Mouse (Mus musculus): ENCODE data around the gene Csf1. TPM values are rescaled to one million over a fixed set of nuclear protein-coding genes. Genes with fewer than 3 reads are reported as not detected.

Csf1 gene
- total RNA-seq (2023), result 7.1 to 13.1 TPM (median 8.4 TPM) in 4 replicates

GRCm38 (mm10) chr3:107759929-107760581, at the start of gene Csf1:
TSS of gene Csf1 (minus strand) at chr3:107760469.

GRCm38 (mm10) chr3:107695948-107696881, 64.1 kb downstream of the Csf1 start, which contains the start of gene Ahcyl1:
TSS of gene Ahcyl1 (minus strand) at chr3:107696560.

Other genes starting within 250 kb of the Csf1 start
- gene Slc6a17, start 242.5 kb downstream of the Csf1 start, total RNA-seq (2023), result 3.0 TPM in 1 of 4 replicates, not detected in the others
- gene Ubl4b, start 205.4 kb downstream of the Csf1 start, total RNA-seq (2023), result not detected in 4 replicates
- not detected in 4 replicates for gene Alx3, start 165.4 kb downstream of the Csf1 start, total RNA-seq (2023)
- gene Gm10961, start 129.1 kb downstream of the Csf1 start, total RNA-seq (2023), result not detected in 4 replicates
- 46.2 to 52.3 TPM (median 49.8 TPM) in 4 replicates for gene Strip1, start 128.8 kb downstream of the Csf1 start, total RNA-seq (2023)
- 69.3 to 75.3 TPM (median 74.1 TPM) in 4 replicates for gene Ahcyl1, start 63.9 kb downstream of the Csf1 start, total RNA-seq (2023)
- gene Eps8l3, start 116.8 kb upstream of the Csf1 start, total RNA-seq (2023), result not detected in 4 replicates
- gene Gstm5, start 135.4 kb upstream of the Csf1 start, total RNA-seq (2023), result not detected in 4 replicates
- gene Gstm7, start 171.3 kb upstream of the Csf1 start, total RNA-seq (2023), result 2.2 to 5.0 TPM (median 3.5 TPM) in 4 replicates
- not detected in 4 replicates for gene Gstm6, start 183.3 kb upstream of the Csf1 start, total RNA-seq (2023)
- not detected in 4 replicates for gene Gstm3, start 208.8 kb upstream of the Csf1 start, total RNA-seq (2023)
- gene Gstm2, start 226.0 kb upstream of the Csf1 start, total RNA-seq (2023), result not detected in 4 replicates